Mouse (Mus musculus): Measurements from ENCODE around the gene Zbtb34. TPM values are rescaled to one million over a fixed set of nuclear protein-coding genes. Genes with fewer than 3 reads are reported as not detected.

Gene Zbtb34
- polyA plus RNA-seq, 1 experiment from 2014 or later: 7.9 TPM

- no peak overlapping the region for H3K4me2 ChIP-seq (replicated peaks)
- no peak overlapping the region for H3K27ac ChIP-seq (replicated peaks)
- no peaks in the 10 kb centered on the region for H3K27me3 ChIP-seq
- H3K9ac ChIP-seq: no peak overlapping the region
- no peaks in the 10 kb centered on the region for H3K36me3 ChIP-seq
- no peak overlapping the region for H3K4me3 ChIP-seq (replicated peaks)
- no peak for ATAC-seq (ENCODE audit: insufficient number of reproducible peaks, low FRiP score, low TSS enrichment, low read depth)
- no peaks in the 10 kb centered on the region for H3K9me3 ChIP-seq (replicated peaks)
- H3K4me1 ChIP-seq: no peaks in the 10 kb centered on the region
- 77% methylated on average over 7 of the region's 7 CpGs for WGBS
Observed at GRCm38 (mm10) chr2:33399091-33399490, 32.0 kb downstream of the Zbtb34 start.

GRCm38 (mm10) chr2:33397036-33397435, 34.1 kb downstream of the Zbtb34 start:
- Histone ChIP-seq H3K27ac (replicated peaks) (no peak overlapping the region), H3K9me3 (replicated peaks) (no peaks in the 10 kb centered on the region), H3K4me2 (replicated peaks) (no peak overlapping the region), H3K9ac (no peak overlapping the region), H3K36me3 (no peaks in the 10 kb centered on the region), H3K4me1 (no peaks in the 10 kb centered on the region), H3K27me3 (no peaks in the 10 kb centered on the region), H3K4me3 (replicated peaks) (no peak overlapping the region)
- ATAC-seq (ENCODE audit: insufficient number of reproducible peaks, low FRiP score, low TSS enrichment, low read depth): no peak
- 61% methylated on average over 4 of the region's 4 CpGs for WGBS

- H3K27me3 ChIP-seq: no peaks in the 10 kb centered on the region
- no peak for ATAC-seq (ENCODE audit: insufficient number of reproducible peaks, low FRiP score, low TSS enrichment, low read depth)
- no peak overlapping the region for H3K27ac ChIP-seq (replicated peaks)
- no peaks in the 10 kb centered on the region for H3K9me3 ChIP-seq (replicated peaks)
- no peaks in the 10 kb centered on the region for H3K36me3 ChIP-seq
- H3K4me3 ChIP-seq (replicated peaks): no peak overlapping the region
- H3K9ac ChIP-seq: no peak overlapping the region
- no peaks in the 10 kb centered on the region for H3K4me1 ChIP-seq
- no peak overlapping the region for H3K4me2 ChIP-seq (replicated peaks)
- WGBS: 75% methylated on average over 2 of the region's 2 CpGs
Observed at GRCm38 (mm10) chr2:33395053-33395452, 36.1 kb downstream of the Zbtb34 start.

GRCm38 (mm10) chr2:33393951-33394635, 37.0 kb downstream of the Zbtb34 start:
- Histone ChIP-seq H3K27ac (replicated peaks) (no peak overlapping the region), H3K4me1 (no peaks in the 10 kb centered on the region), H3K9ac (no peak overlapping the region), H3K4me3 (replicated peaks) (no peak overlapping the region), H3K36me3 (no peaks in the 10 kb centered on the region), H3K9me3 (replicated peaks) (no peaks in the 10 kb centered on the region), H3K27me3 (no peaks in the 10 kb centered on the region), H3K4me2 (replicated peaks) (no peak overlapping the region)
- WGBS: 63% methylated on average over 11 of the region's 11 CpGs
- ATAC-seq (ENCODE audit: insufficient number of reproducible peaks, low FRiP score, low TSS enrichment, low read depth): no peak

- no peak overlapping the region for H3K27ac ChIP-seq (replicated peaks)
- no peaks in the 10 kb centered on the region for H3K27me3 ChIP-seq
- no peak overlapping the region for H3K9ac ChIP-seq
- H3K36me3 ChIP-seq: no peaks in the 10 kb centered on the region
- H3K9me3 ChIP-seq (replicated peaks): no peaks in the 10 kb centered on the region
- no peaks in the 10 kb centered on the region for H3K4me1 ChIP-seq
- no peak overlapping the region for H3K4me2 ChIP-seq (replicated peaks)
- no peak overlapping the region for H3K4me3 ChIP-seq (replicated peaks)
- no peak for ATAC-seq (ENCODE audit: insufficient number of reproducible peaks, low FRiP score, low TSS enrichment, low read depth)
Observed at GRCm38 (mm10) chr2:33393021-33393420, 38.1 kb downstream of the Zbtb34 start.

- ATAC-seq (ENCODE audit: insufficient number of reproducible peaks, low FRiP score, low TSS enrichment, low read depth): no peak
- Histone ChIP-seq H3K4me3 (replicated peaks) (peak overlapping the region; percentile 80), H3K27me3 (no peaks in the 10 kb centered on the region), H3K9ac (no peak overlapping the region), H3K4me1 (peaks cover 8% of the 10 kb centered on the region; the same call in 1 of the 2 replicates), H3K36me3 (no peaks in the 10 kb centered on the region), H3K27ac (replicated peaks) (no peak overlapping the region), H3K4me2 (replicated peaks) (peak overlapping the region; percentile 81), H3K9me3 (replicated peaks) (no peaks in the 10 kb centered on the region)
- WGBS: 57% methylated on average over 10 of the region's 18 CpGs
Observed at GRCm38 (mm10) chr2:33371648-33372408, 59.3 kb downstream of the Zbtb34 start.

GRCm38 (mm10) chr2:33370777-33371647, 60.1 kb downstream of the Zbtb34 start, which contains the start of gene Ralgps1:
Gene Ralgps1, minus strand, starts transcription at chr2:33371486.
- no peak within 1 kb of the TSS for H3K9ac ChIP-seq
- peaks cover 8% of the 10 kb centered on the region; the same call in 1 of the 2 replicates for H3K4me1 ChIP-seq
- no peaks in the 10 kb centered on the region for H3K36me3 ChIP-seq
- H3K27me3 ChIP-seq: no peaks in the 10 kb centered on the region
- ATAC-seq (ENCODE audit: insufficient number of reproducible peaks, low FRiP score, low TSS enrichment, low read depth): peak; percentile 98
- H3K27ac ChIP-seq (replicated peaks): peak within 1 kb of the TSS; percentile 87
- WGBS: 1% methylated on average over 59 of the region's 74 CpGs
- H3K9me3 ChIP-seq (replicated peaks): no peaks in the 10 kb centered on the region
- peak within 1 kb of the TSS; percentile 80 for H3K4me3 ChIP-seq (replicated peaks)
- H3K4me2 ChIP-seq (replicated peaks): peak within 1 kb of the TSS; percentile 81

- Histone ChIP-seq H3K36me3 (no peaks in the 10 kb centered on the region), H3K27ac (replicated peaks) (no peak overlapping the region), H3K9ac (no peak overlapping the region), H3K27me3 (no peaks in the 10 kb centered on the region), H3K4me1 (peaks cover 8% of the 10 kb centered on the region; the same call in 1 of the 2 replicates), H3K4me3 (replicated peaks) (peak overlapping the region; percentile 80), H3K4me2 (replicated peaks) (peak overlapping the region; percentile 81), H3K9me3 (replicated peaks) (no peaks in the 10 kb centered on the region)
- ATAC-seq (ENCODE audit: insufficient number of reproducible peaks, low FRiP score, low TSS enrichment, low read depth): 0 out of 2 replicates have a peak, but pooled peaks have one; percentile 13
- WGBS: 11% methylated on average over 14 of the region's 15 CpGs
Observed at GRCm38 (mm10) chr2:33370276-33370776, 60.8 kb downstream of the Zbtb34 start.

GRCm38 (mm10) chr2:33369453-33369852, 61.7 kb downstream of the Zbtb34 start:
- H3K4me1 ChIP-seq: peaks cover 8% of the 10 kb centered on the region; the same call in 1 of the 2 replicates
- WGBS: 63% methylated on average over 3 of the region's 3 CpGs
- H3K4me3 ChIP-seq (replicated peaks): no peak overlapping the region
- H3K27me3 ChIP-seq: no peaks in the 10 kb centered on the region
- H3K4me2 ChIP-seq (replicated peaks): no peak overlapping the region
- H3K36me3 ChIP-seq: no peaks in the 10 kb centered on the region
- H3K9ac ChIP-seq: no peak overlapping the region
- H3K9me3 ChIP-seq (replicated peaks): no peaks in the 10 kb centered on the region
- no peak for ATAC-seq (ENCODE audit: insufficient number of reproducible peaks, low FRiP score, low TSS enrichment, low read depth)
- no peak overlapping the region for H3K27ac ChIP-seq (replicated peaks)

- ATAC-seq (ENCODE audit: insufficient number of reproducible peaks, low FRiP score, low TSS enrichment, low read depth): no peak
- peaks cover 8% of the 10 kb centered on the region; the same call in 1 of the 2 replicates for H3K4me1 ChIP-seq
- no peak overlapping the region for H3K4me2 ChIP-seq (replicated peaks)
- no peaks in the 10 kb centered on the region for H3K27me3 ChIP-seq
- 77% methylated on average over 1 of the region's 1 CpGs for whole genome bisulfite sequencing
- H3K36me3 ChIP-seq: no peaks in the 10 kb centered on the region
- no peak overlapping the region for H3K4me3 ChIP-seq (replicated peaks)
- H3K9ac ChIP-seq: no peak overlapping the region
- no peak overlapping the region for H3K27ac ChIP-seq (replicated peaks)
- H3K9me3 ChIP-seq (replicated peaks): no peaks in the 10 kb centered on the region
Observed at GRCm38 (mm10) chr2:33368486-33368885, 62.6 kb downstream of the Zbtb34 start.
